Mouse (Mus musculus): ENCODE data around the gene Cemip2.
A peak's percentile ranks its signal among the peaks of the same experiment; 100 is the strongest.

The Cemip2 gene

GRCm38 (mm10) chr19:21781066-21781786 is 3.1 kb downstream of the Cemip2 start:
- no peak for DNase-seq

GRCm38 (mm10) chr19:21781787-21782432 is 3.8 kb downstream of the Cemip2 start:
- DNase-seq = no peak

DNA sequence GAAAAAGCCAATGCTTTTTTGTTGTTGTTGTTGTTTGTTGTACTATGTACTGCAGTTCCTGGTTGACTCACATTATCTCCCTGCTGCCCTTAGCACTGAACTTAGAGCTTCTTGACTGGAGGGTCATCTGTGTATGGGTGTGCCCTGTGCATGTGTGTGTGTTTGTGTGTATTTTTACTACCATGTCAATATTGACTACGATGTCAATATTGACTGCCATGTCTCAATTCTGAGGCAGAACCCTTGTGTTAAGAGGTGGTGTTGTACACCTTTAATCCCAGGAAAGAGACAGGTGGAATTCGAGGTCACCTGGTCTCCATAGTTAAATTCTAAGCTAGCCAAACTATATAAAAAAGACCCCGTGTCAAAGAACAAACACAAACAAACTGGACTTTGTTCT is 5.6 kb downstream of the Cemip2 start:
- no peak for DNase-seq

DNA sequence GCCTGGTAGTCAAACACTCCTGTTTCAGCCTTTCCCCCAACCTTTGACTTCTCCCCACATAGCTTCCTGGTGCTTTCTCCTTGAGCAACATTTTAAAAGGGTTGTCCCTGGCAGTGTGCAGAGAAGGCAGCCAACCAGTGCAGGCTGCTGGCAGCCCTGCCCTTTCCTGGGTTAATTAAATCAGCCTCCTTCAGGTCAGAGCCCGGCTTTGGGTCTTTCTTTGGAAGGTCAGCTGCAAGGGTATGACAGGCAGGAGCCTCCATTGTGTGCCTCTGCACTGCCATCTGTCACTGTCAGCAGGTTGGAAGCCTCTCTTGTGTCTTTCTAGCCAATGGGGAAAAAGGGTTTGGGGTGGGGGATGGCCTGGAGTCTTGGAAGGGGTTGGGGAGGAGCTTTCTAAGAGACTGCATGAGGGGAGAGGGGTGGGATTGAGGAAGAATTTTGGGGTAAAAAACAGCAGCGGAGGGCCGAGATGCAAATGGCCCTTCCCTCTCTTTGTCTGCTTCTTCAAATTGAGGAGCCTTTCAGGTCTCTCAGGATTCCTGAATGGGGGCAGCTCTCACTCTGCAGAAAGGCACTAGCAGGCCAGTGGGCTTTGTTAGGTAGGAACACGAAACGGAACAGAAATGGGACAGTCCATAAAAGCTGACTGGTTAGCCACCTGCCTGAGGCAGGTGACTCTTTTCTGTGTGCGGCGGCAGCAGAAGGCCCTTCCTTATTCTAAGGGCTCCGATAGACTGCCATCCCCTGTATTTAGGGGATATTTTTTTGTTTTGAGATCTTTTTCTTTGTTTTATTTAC is 6.4 kb downstream of the Cemip2 start:
- peak; percentile 77 for DNase-seq

DNA sequence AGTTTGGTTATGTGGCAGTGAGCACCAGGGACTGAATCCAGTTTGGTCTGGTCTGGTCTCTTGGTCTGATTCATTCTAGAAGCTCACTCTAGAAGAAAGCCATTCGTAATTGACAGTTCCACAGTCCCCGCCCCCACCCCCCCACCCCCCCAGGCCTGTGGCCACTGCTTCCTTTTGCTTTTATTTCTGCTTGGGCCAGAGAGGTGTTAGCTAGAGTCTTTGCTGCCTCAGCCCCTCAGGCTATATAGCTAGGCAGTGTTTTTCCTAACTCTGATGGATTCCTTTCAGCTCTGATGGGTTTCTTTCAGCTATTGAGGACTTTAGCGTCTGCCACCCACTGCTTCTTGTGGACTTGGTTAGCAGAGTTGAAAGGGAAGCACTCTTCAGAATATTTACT is 7.0 kb downstream of the Cemip2 start:
- DNase-seq = no peak

- no peak for DNase-seq
These were observed 8.9 kb downstream of the Cemip2 start for GRCm38 (mm10) chr19:21787004-21787480.

DNA sequence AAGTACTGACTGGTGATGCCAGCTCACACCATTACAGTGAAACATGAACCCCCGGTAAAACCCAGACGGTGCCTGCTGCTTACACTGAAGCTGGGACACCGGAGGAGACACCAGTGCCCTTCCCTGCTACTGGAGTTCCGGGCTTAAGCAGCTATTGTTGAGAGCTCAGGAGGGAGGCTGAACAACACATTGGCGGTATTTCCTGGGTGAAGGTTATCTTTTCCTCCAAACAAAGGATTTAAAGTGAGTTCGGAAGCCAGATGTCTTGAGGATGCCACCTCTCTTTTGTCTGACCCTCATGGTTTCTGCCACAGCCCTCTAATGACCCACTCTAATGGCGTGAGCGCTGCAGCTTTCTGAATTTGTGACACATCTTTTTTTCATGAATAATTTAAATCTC is 10.9 kb downstream of the Cemip2 start:
- DNase-seq = no peak

DNA sequence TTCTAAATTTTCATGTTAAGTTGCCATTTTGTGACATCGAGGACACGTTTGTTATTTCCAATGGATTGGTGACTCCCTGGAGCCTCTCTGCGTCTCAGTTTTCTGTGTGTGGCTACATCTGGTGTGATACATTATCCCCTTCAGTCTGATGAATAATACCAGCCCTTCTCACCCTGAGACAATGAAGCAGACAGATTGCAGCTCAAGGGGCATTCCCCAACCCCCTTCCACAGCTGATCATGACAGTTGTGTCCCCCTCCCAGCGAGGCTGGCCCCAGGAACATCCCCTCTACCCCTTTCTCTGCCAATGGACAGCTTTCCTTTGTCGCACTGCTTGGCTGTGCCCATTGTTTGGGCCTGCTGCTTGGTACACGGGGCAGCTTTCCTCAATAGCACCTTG is 11.5 kb downstream of the Cemip2 start:
- no peak for DNase-seq

DNA sequence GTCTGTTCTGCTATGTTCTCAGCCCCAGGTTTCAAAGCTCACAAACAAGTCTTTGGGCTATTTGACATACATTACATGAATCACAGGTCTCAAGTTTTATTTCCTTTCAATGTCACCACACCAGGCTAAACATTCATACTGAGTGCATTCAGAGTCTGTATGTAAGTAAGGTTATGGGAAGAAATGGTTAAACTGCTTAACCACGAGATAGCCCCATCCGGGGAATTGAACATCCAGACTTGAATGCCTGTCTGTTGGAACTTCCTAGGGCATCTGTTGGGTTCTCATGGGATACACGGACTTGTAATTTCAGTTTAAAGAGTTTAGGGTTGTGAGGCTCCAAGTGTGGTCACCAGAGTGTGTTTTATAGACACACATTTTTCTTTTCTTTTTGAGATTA is 13.2 kb downstream of the Cemip2 start:
- DNase-seq = no peak

- DNase-seq = no peak
These were observed 13.7 kb downstream of the Cemip2 start for GRCm38 (mm10) chr19:21791826-21792225.

DNA sequence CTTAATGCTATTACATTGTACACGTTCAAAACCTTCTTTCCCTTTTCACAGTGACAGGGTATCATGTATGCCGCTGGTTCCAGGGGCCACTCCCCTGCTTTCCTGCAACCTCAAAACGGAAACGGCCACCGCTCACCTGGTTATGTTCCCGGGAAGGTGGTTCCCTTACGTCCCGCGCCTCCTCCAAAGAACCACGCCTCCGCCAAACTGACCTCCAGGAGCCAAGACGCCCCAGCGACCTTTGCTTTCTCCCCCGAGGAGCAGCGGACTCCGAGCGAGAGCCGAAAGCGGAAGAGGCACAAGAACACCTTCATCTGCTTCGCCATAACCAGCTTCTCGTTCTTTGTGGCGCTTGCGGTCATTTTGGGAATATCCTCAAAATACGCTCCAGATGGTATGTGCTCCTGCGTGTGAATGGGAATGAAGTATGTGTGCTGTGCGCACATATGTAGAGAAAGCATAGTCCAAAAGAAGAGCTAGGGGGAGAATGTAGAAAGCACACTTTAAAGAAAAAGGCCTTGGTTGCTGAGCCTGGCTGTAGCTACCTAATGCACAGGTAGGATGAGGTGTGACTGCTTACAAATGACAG is 14.5 kb downstream of the Cemip2 start:
- peak; percentile 40 for DNase-seq

DNA sequence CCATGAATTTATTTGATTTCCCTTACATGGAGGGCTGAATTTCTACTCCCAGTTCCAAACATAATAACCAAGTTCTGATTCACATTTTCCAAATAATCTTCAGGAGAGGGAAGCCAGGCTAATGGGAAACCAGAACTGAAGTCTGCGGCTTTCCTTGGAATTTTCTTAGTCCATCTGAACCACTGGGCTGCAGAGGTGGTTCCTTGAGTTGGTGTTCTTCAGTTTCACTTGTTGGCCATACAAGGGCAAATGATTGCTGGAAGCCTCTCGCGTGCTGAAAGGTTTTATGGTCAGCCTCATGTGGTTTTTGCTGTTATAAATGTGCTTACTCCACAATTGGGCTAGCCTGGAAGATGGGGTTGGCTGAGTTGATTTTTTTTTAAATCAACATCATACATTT is 16.4 kb downstream of the Cemip2 start:
- DNase-seq = no peak

GRCm38 (mm10) chr19:21796333-21796732 is 18.2 kb downstream of the Cemip2 start:
- no peak for DNase-seq

DNA sequence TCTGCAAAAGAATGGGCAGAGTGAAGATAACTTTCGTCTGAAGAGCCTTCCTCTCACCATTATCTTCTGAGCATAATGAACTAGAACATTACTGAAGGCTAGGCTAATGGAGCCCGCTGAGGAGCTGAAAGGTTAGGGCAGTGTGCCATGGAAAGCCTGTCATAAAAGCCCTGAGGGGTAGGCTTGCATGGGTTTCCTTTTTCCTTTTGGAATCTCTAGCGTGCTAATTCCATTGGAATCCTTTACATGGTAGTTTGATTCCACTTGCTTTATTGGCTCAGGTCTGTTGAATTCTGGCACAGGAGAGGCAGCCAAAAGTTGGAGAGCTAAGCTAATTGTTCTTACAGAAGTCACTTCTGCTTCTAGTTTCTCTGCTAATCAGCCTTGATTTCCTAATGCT is 20.6 kb downstream of the Cemip2 start:
- no peak for DNase-seq

DNA sequence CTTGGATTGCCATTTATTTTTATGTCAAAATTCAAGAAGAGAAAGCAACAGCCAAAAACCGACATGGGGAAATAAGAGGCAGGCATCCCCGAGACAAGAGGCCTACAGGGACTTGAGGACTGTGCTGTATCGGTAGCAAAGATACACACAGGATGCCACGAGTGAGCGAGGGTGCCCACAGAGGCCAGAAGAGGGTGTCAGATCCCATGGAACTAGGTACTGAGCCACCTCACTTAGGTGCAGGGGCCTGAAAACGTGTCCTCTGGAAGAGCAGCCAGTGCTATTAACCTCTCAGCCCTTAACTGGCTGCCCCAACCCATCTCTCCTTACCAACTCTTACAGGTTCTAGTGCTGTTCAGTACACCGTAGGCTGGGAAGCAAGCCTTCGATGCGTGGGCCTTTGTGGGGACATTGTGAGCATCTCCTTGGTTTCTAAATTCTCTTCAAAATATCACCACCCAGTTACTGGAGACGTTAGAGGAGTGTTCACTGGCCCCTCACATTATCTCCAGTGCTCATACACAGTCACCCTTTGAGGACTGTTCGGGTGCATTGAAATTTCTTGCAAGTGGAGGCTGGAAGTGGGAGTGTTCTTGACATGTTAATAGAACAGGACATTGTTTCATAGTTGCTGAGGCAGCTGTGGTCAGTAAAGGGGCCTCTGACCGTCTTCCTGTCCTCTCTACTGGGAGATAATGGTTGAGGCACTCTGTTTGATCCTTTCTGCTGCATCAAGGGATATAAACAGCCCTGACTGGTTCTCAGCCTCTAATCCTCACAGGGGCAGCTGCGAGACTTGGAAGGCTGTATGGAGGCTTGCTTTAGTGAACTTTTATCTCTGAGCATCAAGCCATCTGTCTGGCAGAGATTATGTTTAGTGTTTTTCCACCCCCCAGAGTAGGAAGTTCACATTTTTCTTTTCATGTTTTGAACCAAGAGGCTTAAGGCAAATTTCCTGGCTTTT is 21.6 kb downstream of the Cemip2 start:
- no peak for DNase-seq

GRCm38 (mm10) chr19:21804488-21804887 is 26.3 kb downstream of the Cemip2 start:
- no peak for DNase-seq

DNA sequence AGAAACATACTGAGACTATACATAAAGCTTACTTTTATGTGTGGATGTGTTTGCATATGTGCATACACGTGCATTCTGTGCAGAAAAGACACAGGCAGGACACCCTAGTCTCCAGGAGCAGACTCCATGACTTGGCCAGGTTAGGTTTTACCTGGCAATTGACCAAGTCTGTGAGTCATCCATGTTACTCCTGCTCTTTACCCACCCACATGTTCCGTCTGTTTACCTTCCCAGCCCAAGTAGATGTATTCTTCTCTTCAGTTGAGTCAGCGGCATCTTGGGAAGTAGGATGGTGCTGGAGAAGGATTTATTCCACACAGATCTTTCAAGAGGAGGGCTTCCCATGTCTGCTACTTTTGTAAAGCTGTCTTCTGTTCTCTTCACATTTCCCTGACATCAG is 27.2 kb downstream of the Cemip2 start:
- DNase-seq = no peak

- DNase-seq = no peak
These were observed 32.0 kb downstream of the Cemip2 start for GRCm38 (mm10) chr19:21810135-21810534.

DNA sequence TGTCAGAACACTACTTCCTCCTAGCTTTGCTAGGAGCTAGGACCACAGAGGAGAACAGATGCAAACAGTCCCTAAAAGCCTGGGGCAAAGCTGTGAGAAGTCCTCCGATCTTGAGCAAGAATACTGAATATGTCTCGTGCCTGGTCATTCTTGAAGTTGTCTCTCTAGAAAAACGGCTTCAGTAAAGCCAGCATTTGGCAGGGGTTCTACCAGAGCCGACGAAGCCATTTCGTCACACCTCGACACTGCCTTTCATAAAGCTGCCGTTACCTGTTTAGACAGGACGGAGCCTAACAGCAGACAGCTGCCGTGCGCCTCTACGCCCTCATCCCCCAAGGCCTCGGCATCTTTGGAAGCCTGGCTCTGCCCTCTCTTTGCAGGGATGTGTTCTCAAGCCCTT is 35.4 kb downstream of the Cemip2 start:
- no peak for DNase-seq

DNA sequence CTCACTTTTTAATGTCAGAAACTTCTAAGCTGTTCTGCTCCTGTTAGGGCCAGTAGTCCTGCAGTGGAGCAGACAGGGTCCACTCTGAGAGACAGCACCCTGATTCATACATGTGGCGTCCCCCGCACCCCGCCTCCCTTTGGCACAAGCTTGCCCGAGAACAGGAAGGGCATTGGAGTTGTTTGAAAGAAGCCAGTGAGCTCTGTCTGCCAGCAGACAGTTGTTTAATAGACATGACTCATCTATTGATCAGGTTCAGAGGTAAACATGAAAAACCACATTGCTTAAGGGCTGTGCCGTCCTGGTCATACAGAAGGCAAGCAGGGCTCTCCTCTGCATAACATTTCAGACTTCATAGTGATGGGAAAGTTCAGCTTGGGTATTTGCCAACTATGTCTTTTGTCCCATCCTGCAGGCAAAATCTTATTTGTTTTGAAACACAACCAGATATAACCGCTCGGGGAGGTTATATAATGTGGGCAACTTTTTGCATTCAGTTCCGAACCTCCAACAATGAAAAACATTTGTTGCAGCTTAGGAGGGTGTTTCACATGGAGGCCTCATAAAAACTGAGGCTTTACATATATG is 36.4 kb downstream of the Cemip2 start:
- DNase-seq = no peak

DNA sequence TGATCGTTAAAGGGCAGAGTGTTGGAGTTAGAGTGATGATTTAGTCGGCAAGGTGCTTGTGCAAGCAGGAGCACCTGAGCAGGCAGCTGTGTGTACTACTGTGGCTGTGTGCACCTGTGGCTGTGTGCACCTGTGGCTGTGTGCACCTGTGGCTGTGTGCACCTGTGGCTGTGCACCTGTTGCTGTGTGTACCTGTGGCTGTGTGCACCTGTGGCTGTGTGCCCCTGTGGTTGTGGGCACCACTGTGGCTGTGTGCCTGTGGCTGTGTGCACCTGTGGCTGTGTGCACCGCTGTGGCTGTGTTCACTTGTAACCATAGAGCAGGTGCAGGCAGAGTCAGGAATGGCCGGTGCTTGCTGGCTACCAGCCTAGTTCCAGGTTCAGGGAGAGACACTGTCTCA is 38.1 kb downstream of the Cemip2 start:
- no peak for DNase-seq

All from kidney, adult 18-20 months (tissue).